Comparison of ENCODE assay signal across 16 mouse cellular contexts in the genomic region with DNA sequence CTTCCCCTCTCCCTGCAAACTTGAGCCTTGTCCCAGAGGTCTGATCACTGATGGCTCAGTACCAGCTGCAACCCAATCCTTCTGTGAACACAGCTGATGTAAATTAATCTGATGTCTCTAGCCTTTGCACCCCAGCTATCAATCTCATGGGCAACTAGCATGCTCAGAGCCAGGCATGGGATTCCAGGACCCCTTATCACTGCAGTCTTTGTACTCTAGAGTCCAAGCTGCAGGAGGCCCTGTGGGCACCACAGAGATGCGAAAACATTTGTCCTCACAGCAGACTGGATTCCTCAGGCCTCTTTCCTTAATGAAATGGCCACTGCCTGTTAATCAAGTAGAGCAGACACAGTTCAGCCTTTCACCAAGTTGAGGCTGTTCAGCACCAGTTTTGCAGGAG.
DNase-seq lines count a peak whose midpoint lies in the region; ATAC-seq lines count a peak whose summit lies in the region.
"Had no signal": no experiment of that assay in that cellular context is flagged by ENCODE, and none has a peak within 500 bp of the region (broad histone marks: within the 10 kb centered on the region; RNA-seq: fewer than 3 reads in every experiment).

No protein-coding gene starts in this region.

- whole genome bisulfite sequencing in kidney, embryonic 15.5 days, result 38% methylated on average over 1 of the region's 1 CpGs
- 25% methylated on average over 1 of the region's 1 CpGs for WGBS in hindbrain, embryonic 12.5 days
- 17% methylated on average over 1 of the region's 1 CpGs for WGBS in neural tube, embryonic 13.5 days

- ATAC-seq in kidney, embryonic 15.5 days (replicated peaks; ENCODE audit: low FRiP score), result peak; percentile 54; the same call in 1 of the 2 replicates
- no peak for ATAC-seq in hindbrain, embryonic 12.5 days (ENCODE audit: low FRiP score)
- ATAC-seq in neural tube, embryonic 13.5 days (ENCODE audit: low read depth), result 0 out of 2 replicates have a peak, but pooled peaks have one; percentile 36
- ATAC-seq in activated CD4-positive, CD25-positive, alpha-beta regulatory T cell, adult 4 months, result no peak
- ATAC-seq: forebrain, embryonic 13.5 days; intestine, postnatal 0 days; midbrain, embryonic 15.5 days had no signal

- H3K4me3 ChIP-seq in kidney, embryonic 15.5 days (replicated peaks), result no peak overlapping the region
- no peak overlapping the region for H3K4me3 ChIP-seq in hindbrain, embryonic 12.5 days
- H3K4me3 ChIP-seq in neural tube, embryonic 13.5 days, result no peak overlapping the region
- H3K4me3 ChIP-seq: forebrain, embryonic 13.5 days; liver, embryonic 13.5 days; midbrain, embryonic 15.5 days had no signal

- H3K27ac ChIP-seq in kidney, embryonic 15.5 days, result no peak overlapping the region
- peak overlapping the region; percentile 58 for H3K27ac ChIP-seq in hindbrain, embryonic 12.5 days
- H3K27ac ChIP-seq in neural tube, embryonic 13.5 days (replicated peaks), result no peak overlapping the region
- H3K27ac ChIP-seq: forebrain, embryonic 13.5 days; liver, embryonic 13.5 days; midbrain, embryonic 15.5 days had no signal

- H3K27me3 ChIP-seq in kidney, embryonic 15.5 days, result no peaks in the 10 kb centered on the region
- no peaks in the 10 kb centered on the region for H3K27me3 ChIP-seq in hindbrain, embryonic 12.5 days
- no peaks in the 10 kb centered on the region for H3K27me3 ChIP-seq in neural tube, embryonic 13.5 days
- H3K27me3 ChIP-seq: forebrain, embryonic 13.5 days; liver, embryonic 13.5 days; midbrain, embryonic 15.5 days had no signal

- no peaks in the 10 kb centered on the region for H3K9me3 ChIP-seq in kidney, embryonic 15.5 days (replicated peaks)
- no peaks in the 10 kb centered on the region for H3K9me3 ChIP-seq in hindbrain, embryonic 12.5 days (replicated peaks)
- H3K9me3 ChIP-seq in neural tube, embryonic 13.5 days, result no peaks in the 10 kb centered on the region
- H3K9me3 ChIP-seq: forebrain, embryonic 13.5 days; liver, embryonic 13.5 days; midbrain, embryonic 15.5 days had no signal

- peaks cover 5% of the 10 kb centered on the region; the same call in 1 of the 2 replicates for H3K4me1 ChIP-seq in kidney, embryonic 15.5 days
- peaks cover 6% of the 10 kb centered on the region; the same call in 1 of the 2 replicates for H3K4me1 ChIP-seq in hindbrain, embryonic 12.5 days
- peaks cover 11% of the 10 kb centered on the region for H3K4me1 ChIP-seq in neural tube, embryonic 13.5 days (replicated peaks)
- H3K4me1 ChIP-seq: forebrain, embryonic 13.5 days; liver, embryonic 13.5 days; midbrain, embryonic 15.5 days had no signal

- no peaks in the 10 kb centered on the region for H3K36me3 ChIP-seq in kidney, embryonic 15.5 days
- no peaks in the 10 kb centered on the region for H3K36me3 ChIP-seq in hindbrain, embryonic 12.5 days
- H3K36me3 ChIP-seq in neural tube, embryonic 13.5 days, result no peaks in the 10 kb centered on the region
- H3K36me3 ChIP-seq: liver, embryonic 13.5 days; midbrain, embryonic 15.5 days had no signal

- DNase-seq in kidney, postnatal 36 days, result no peak
- peak; percentile 53 for DNase-seq in embryo, embryonic 10.5 days (ENCODE audit: low spot score)
- DNase-seq in cerebellum, postnatal 10 days, result no peak
- DNase-seq in cerebellum, postnatal 14 days, result no peak
- DNase-seq: cerebellum, adult 11 months; kidney, postnatal 4 days; liver, embryonic 13.5 days; right cerebral cortex, adult 18-20 months; thymus, postnatal 36 days had no signal

- no peak overlapping the region for H3K4me2 ChIP-seq in kidney, embryonic 15.5 days
- no peak overlapping the region for H3K4me2 ChIP-seq in hindbrain, embryonic 12.5 days (replicated peaks)
- H3K4me2 ChIP-seq in neural tube, embryonic 13.5 days, result no peak overlapping the region
- H3K4me2 ChIP-seq: forebrain, embryonic 13.5 days; liver, embryonic 13.5 days; midbrain, embryonic 15.5 days had no signal

- no peak overlapping the region for H3K9ac ChIP-seq in kidney, embryonic 15.5 days
- no peak overlapping the region for H3K9ac ChIP-seq in hindbrain, embryonic 12.5 days
- H3K9ac ChIP-seq in neural tube, embryonic 13.5 days, result no peak overlapping the region
- H3K9ac ChIP-seq: forebrain, embryonic 13.5 days; liver, embryonic 13.5 days; midbrain, embryonic 15.5 days had no signal

Comparison
In these comparisons a context has a peak if more than half of its experiments do, and no peak if none do; other contexts are left out.
1. ATAC-seq: peak in kidney, embryonic 15.5 days (single experiment) and neural tube, embryonic 13.5 days (single experiment); none in hindbrain, embryonic 12.5 days (single experiment) and activated CD4-positive, CD25-positive, alpha-beta regulatory T cell, adult 4 months (single experiment).